Mouse (Mus musculus): ENCODE measurements around the gene Heatr4. TPM values are rescaled to one million over a fixed set of nuclear protein-coding genes. Genes with fewer than 3 reads are reported as not detected.

Gene Heatr4
- polyA plus RNA-seq, 1 experiment from 2014 or later, result not detected

DNA sequence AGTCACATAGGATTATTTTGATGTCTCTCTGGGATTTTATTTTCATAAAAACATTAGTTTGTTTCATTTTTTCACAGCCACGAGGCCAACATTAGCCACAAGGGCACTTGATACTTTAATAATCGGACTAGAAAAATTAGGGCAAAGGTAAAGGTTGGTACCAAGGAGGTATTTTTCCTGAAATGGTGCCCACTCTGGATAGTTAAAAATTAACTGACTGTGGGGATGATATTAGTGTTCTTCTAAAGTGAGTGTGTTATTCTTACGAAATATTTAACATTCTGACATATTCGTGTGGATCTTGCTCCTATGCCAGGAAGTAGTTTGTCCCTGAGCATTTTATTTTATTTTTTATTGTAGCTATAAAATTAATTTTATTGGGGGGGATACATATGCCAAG is 3.0 kb downstream of the Heatr4 start:
- H3K4me2 ChIP-seq (ENCODE audit: low read length), result no peak overlapping the region
- H3K27me3 ChIP-seq (replicated peaks; ENCODE audit: control insufficient read depth, insufficient read depth, low read length), result no peaks in the 10 kb centered on the region
- no peak overlapping the region for H3K27ac ChIP-seq (ENCODE audit: low read depth, low read length)
- H3K4me1 ChIP-seq (ENCODE audit: control insufficient read depth, insufficient read depth, low read depth, low read length), result no peaks in the 10 kb centered on the region
- H3K4me3 ChIP-seq (ENCODE audit: low read length), result no peak overlapping the region
- no peaks in the 10 kb centered on the region for H3K9me3 ChIP-seq (ENCODE audit: control insufficient read depth, low read length)
- no peak for ATAC-seq
- H3K36me3 ChIP-seq (ENCODE audit: control insufficient read depth, insufficient read depth, low read length), result no peaks in the 10 kb centered on the region
- WGBS, result 89% methylated on average over 4 of the region's 4 CpGs
- no peak overlapping the region for H3K9ac ChIP-seq (ENCODE audit: low read depth, low read length)

DNA sequence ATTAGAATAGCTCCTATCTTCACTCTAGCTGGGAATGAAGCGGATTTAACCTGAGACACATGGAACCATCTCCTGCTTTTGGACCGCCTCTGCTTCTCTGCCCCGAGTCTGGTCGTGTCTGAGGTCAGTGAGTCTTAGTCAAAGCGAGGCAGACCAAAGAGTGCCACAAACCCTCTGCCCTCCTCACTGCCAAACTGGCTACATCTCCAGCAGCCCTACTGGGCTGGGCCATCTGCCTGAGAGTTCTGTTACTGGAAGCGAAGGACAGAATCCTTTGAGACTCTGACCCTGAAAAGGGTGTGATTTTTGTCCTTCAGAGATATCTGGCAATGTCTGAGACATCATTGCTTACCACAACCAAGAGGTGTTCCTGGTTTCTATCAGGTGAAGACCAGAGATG is 5.8 kb downstream of the Heatr4 start:
- no peak overlapping the region for H3K4me2 ChIP-seq (ENCODE audit: low read length)
- no peaks in the 10 kb centered on the region for H3K36me3 ChIP-seq (ENCODE audit: control insufficient read depth, insufficient read depth, low read length)
- H3K9me3 ChIP-seq (ENCODE audit: control insufficient read depth, low read length), result no peaks in the 10 kb centered on the region
- no peaks in the 10 kb centered on the region for H3K27me3 ChIP-seq (replicated peaks; ENCODE audit: control insufficient read depth, insufficient read depth, low read length)
- H3K9ac ChIP-seq (ENCODE audit: low read depth, low read length), result no peak overlapping the region
- H3K27ac ChIP-seq (ENCODE audit: low read depth, low read length), result no peak overlapping the region
- no peak overlapping the region for H3K4me3 ChIP-seq (ENCODE audit: low read length)
- 91% methylated on average over 6 of the region's 6 CpGs for WGBS
- no peaks in the 10 kb centered on the region for H3K4me1 ChIP-seq (ENCODE audit: control insufficient read depth, insufficient read depth, low read depth, low read length)
- no peak for ATAC-seq

DNA sequence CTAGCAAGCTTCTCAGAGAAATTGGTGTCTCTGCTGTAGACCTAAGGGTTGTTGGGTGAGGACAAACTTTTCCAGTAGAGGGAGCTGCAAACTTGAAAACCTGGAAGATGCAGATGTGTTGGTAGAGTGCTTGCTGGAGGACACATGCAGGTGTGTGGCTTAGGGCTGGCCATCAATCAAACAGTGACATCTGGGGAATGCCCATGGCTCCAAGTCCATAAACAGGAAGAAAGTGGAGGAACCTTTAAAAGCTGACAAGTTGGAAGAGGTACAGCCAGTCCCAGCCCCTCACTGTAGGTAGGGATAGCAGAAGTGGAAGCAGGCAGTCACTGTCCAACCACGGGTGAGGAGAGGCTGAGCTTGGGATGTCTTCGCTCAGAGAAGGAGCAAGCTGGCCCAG is 12.5 kb downstream of the Heatr4 start:
- H3K4me1 ChIP-seq (ENCODE audit: control insufficient read depth, insufficient read depth, low read depth, low read length), result no peaks in the 10 kb centered on the region
- ATAC-seq, result peak; percentile 58; the same call in 1 of the 2 replicates
- no peak overlapping the region for H3K4me2 ChIP-seq (ENCODE audit: low read length)
- no peaks in the 10 kb centered on the region for H3K9me3 ChIP-seq (ENCODE audit: control insufficient read depth, low read length)
- no peak overlapping the region for H3K27ac ChIP-seq (ENCODE audit: low read depth, low read length)
- 79% methylated on average over 2 of the region's 2 CpGs for WGBS
- H3K36me3 ChIP-seq (ENCODE audit: control insufficient read depth, insufficient read depth, low read length), result no peaks in the 10 kb centered on the region
- H3K4me3 ChIP-seq (ENCODE audit: low read length), result no peak overlapping the region
- H3K9ac ChIP-seq (ENCODE audit: low read depth, low read length), result no peak overlapping the region
- H3K27me3 ChIP-seq (replicated peaks; ENCODE audit: control insufficient read depth, insufficient read depth, low read length), result no peaks in the 10 kb centered on the region

DNA sequence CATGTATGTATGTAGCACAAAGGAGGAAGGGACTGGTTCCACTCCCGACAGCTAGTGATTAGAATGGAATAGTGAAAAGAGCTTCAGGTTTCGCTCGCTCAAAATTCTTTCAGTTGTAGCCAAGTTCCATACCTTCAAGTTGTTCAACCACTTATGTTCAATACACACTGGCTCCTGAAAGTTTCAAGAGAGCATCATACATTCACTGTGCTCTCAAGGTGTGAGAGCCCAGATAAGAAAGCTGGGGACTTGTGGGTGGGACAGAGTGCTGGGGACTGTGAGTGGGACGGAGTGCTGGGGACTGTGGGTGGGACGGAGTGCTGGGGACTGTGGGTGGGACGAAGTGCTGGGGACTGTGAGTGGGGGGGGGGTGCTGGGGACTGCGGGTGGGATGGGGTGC is 19.4 kb downstream of the Heatr4 start:
- no peaks in the 10 kb centered on the region for H3K27me3 ChIP-seq (replicated peaks; ENCODE audit: control insufficient read depth, insufficient read depth, low read length)
- ATAC-seq, result no peak
- H3K9me3 ChIP-seq (ENCODE audit: control insufficient read depth, low read length), result no peaks in the 10 kb centered on the region
- H3K9ac ChIP-seq (ENCODE audit: low read depth, low read length), result no peak overlapping the region
- 89% methylated on average over 7 of the region's 7 CpGs for WGBS
- no peak overlapping the region for H3K4me3 ChIP-seq (ENCODE audit: low read length)
- no peak overlapping the region for H3K4me2 ChIP-seq (ENCODE audit: low read length)
- no peak overlapping the region for H3K27ac ChIP-seq (ENCODE audit: low read depth, low read length)
- no peaks in the 10 kb centered on the region for H3K4me1 ChIP-seq (ENCODE audit: control insufficient read depth, insufficient read depth, low read depth, low read length)
- H3K36me3 ChIP-seq (ENCODE audit: control insufficient read depth, insufficient read depth, low read length), result no peaks in the 10 kb centered on the region

DNA sequence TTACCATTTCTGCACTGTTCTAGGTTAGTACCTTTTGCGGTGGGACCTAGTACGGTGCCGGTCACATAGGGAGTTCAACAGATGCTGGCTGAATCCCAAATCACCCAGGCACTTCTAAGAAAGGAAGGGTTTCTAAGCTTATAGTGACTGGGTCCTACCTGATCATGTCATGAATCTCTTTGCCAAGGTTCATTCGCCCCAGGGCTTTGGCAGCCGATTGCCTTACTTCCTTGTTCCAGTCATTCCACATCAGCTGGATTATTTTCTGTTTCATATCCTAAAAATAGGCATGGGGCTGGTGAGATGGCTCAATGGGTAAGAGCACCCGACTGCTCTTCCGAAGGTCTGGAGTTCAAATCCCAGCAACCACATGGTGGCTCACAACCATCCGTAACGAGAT is 26.4 kb downstream of the Heatr4 start:
- Histone ChIP-seq H3K4me2 (ENCODE audit: low read length) (no peak overlapping the region), H3K4me3 (ENCODE audit: low read length) (no peak overlapping the region), H3K27ac (ENCODE audit: low read depth, low read length) (no peak overlapping the region), H3K9me3 (ENCODE audit: control insufficient read depth, low read length) (no peaks in the 10 kb centered on the region), H3K9ac (ENCODE audit: low read depth, low read length) (no peak overlapping the region), H3K27me3 (replicated peaks; ENCODE audit: control insufficient read depth, insufficient read depth, low read length) (no peaks in the 10 kb centered on the region), H3K4me1 (ENCODE audit: control insufficient read depth, insufficient read depth, low read depth, low read length) (no peaks in the 10 kb centered on the region), H3K36me3 (ENCODE audit: control insufficient read depth, insufficient read depth, low read length) (peaks cover 4% of the 10 kb centered on the region)
- no peak for ATAC-seq
- 95% methylated on average over 9 of the region's 9 CpGs for WGBS

DNA sequence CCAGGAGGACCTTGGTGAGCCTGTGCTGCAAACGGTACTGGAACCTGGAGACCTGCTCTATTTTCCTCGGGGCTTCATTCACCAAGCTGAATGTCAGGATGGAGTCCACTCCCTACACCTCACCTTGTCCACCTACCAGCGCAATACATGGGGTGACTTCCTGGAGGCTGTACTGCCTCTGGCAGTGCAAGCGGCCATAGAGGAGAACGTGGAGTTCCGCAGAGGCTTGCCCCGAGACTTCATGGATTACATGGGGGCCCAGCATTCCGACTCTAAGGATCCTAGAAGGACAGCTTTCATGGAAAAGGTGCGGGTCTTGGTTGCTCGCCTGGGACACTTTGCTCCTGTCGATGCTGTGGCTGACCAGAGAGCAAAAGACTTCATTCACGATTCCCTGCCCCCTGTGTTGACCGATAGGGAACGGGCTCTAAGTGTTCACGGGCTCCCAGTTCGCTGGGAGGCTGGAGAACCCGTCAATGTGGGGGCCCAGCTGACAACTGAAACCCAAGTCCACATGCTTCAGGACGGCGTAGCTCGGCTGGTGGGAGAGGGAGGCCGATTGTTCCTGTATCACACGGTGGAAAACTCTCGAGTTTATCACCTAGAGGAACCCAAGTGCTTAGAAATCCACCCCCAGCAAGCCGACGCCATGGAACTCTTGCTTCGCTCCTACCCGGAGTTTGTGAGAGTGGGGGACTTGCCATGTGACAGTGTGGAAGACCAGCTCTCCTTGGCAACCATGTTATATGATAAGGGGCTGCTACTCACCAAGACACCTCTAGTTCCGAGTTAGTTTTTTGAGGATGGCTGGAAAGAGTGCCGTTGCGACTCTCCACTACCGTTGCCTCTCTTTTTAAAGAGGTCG is 32.7 kb downstream of the Heatr4 start:
- Histone ChIP-seq H3K27me3 (replicated peaks; ENCODE audit: control insufficient read depth, insufficient read depth, low read length) (no peaks in the 10 kb centered on the region), H3K4me3 (ENCODE audit: low read length) (peak overlapping the region; percentile 97), H3K9ac (ENCODE audit: low read depth, low read length) (peak overlapping the region; percentile 85), H3K4me2 (ENCODE audit: low read length) (peak overlapping the region; percentile 64), H3K9me3 (ENCODE audit: control insufficient read depth, low read length) (no peaks in the 10 kb centered on the region), H3K4me1 (ENCODE audit: control insufficient read depth, insufficient read depth, low read depth, low read length) (peaks cover 19% of the 10 kb centered on the region), H3K36me3 (ENCODE audit: control insufficient read depth, insufficient read depth, low read length) (peaks cover 4% of the 10 kb centered on the region), H3K27ac (ENCODE audit: low read depth, low read length) (no peak overlapping the region)
- WGBS, result 68% methylated on average over 32 of the region's 32 CpGs
- no peak for ATAC-seq

DNA sequence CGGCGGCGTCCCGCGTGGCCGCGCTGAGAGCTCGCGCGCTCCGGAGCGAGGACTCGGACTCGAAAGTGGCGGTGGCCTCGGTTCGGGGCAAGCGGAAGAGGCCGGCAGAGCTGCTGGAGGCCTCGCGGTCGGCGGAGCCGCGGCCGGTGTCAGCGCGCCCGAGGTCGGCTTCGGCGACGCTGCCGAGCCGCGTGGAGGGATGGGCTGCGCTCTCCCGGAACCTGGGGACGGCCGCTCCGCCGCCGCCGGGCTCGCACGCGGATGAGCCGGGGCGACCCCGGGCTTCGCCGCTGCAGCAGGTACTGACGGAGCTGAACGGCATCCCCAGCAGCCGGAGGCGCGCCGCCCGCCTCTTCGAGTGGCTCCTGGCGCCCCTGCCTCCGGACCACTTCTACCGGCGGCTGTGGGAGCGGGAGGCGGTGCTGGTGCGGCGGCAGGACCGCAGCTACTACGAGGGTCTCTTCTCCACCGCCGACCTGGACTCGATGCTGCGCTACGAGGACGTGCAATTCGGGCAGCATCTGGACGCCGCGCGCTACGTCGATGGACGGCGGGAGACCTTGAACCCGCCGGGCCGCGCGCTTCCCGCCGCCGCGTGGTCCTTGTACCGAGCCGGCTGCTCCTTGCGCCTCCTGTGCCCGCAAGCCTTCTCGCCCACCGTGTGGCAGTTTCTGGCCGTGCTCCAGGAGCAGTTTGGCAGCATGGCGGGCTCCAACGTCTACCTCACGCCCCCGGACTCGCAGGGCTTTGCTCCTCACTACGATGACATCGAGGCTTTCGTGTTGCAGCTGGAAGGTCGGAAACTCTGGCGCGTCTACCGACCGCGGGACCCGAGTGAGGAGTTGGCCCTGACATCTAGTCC is 33.6 kb downstream of the Heatr4 start:
- peak; percentile 58 for ATAC-seq
- Histone ChIP-seq H3K27ac (ENCODE audit: low read depth, low read length) (peak overlapping the region; percentile 88), H3K36me3 (ENCODE audit: control insufficient read depth, insufficient read depth, low read length) (peaks cover 4% of the 10 kb centered on the region), H3K4me2 (ENCODE audit: low read length) (peak overlapping the region; percentile 64), H3K9ac (ENCODE audit: low read depth, low read length) (peak overlapping the region; percentile 85), H3K4me1 (ENCODE audit: control insufficient read depth, insufficient read depth, low read depth, low read length) (peaks cover 19% of the 10 kb centered on the region), H3K27me3 (replicated peaks; ENCODE audit: control insufficient read depth, insufficient read depth, low read length) (no peaks in the 10 kb centered on the region), H3K4me3 (ENCODE audit: low read length) (peak overlapping the region; percentile 97), H3K9me3 (ENCODE audit: control insufficient read depth, low read length) (no peaks in the 10 kb centered on the region)
- under 1% methylated on average over 107 of the region's 116 CpGs for WGBS

DNA sequence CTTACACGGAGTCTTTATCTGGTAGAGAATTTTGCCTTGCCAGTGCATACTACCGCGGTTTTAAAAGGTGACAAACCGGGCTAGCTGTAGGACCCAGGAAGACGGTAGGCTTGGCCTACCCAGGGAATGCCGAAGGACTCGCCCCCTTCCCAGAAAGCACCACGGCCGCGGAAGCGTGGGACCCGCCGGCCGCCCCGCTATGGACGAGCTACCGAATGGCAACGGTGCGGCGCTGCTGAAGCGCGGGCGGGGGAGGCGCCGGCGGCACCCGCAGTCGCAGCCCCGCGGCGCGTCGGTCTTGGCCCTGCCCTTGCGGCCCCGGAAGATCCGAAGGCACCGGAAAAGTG is 34.2 kb downstream of the Heatr4 start, which contains the start of gene Riox1:
TSS of gene Riox1 (plus strand) at position 116 of the 347 bp plus-strand sequence.
- Histone ChIP-seq H3K27ac (ENCODE audit: low read depth, low read length) (peak within 1 kb of the TSS; percentile 88), H3K4me2 (ENCODE audit: low read length) (peak within 1 kb of the TSS; percentile 64)
- WGBS, result under 1% methylated on average over 37 of the region's 37 CpGs

More for the DNA sequence above, 34.2 kb downstream of the Heatr4 start, which contains the start of gene Riox1:
- peak within 1 kb of the TSS; percentile 85 for H3K9ac ChIP-seq (ENCODE audit: low read depth, low read length)
- H3K4me1 ChIP-seq (ENCODE audit: control insufficient read depth, insufficient read depth, low read depth, low read length), result peaks cover 19% of the 10 kb centered on the region
- no peaks in the 10 kb centered on the region for H3K9me3 ChIP-seq (ENCODE audit: control insufficient read depth, low read length)
- H3K36me3 ChIP-seq (ENCODE audit: control insufficient read depth, insufficient read depth, low read length), result peaks cover 4% of the 10 kb centered on the region
- ATAC-seq, result peak; percentile 98
- H3K4me3 ChIP-seq (ENCODE audit: low read length), result peak within 1 kb of the TSS; percentile 97
- no peaks in the 10 kb centered on the region for H3K27me3 ChIP-seq (replicated peaks; ENCODE audit: control insufficient read depth, insufficient read depth, low read length)

All from hindbrain, embryonic 16.5 days (tissue).